Mouse (Mus musculus): Measurements from ENCODE around the gene Luc7l2. TPM values are rescaled to one million over a fixed set of nuclear protein-coding genes. Genes with fewer than 3 reads are reported as not detected.
"Not testable (repeated sequence)": the region's sequence is repeated elsewhere in the genome, so short reads cannot be mapped to it uniquely, and the experiment has no call there.

Gene Luc7l2
- polyA plus RNA-seq, 1 experiment from 2014 or later: 48.7 TPM

- Histone ChIP-seq H3K27ac (ENCODE audit: low read length) (peak overlapping the region; percentile 99), H3K9ac (replicated peaks; ENCODE audit: low read depth, low read length) (peak overlapping the region; percentile 93), H3K4me3 (replicated peaks; ENCODE audit: low read length) (peak overlapping the region; percentile 88), H3K4me2 (ENCODE audit: low read length) (peak overlapping the region; percentile 73), H3K9me3 (ENCODE audit: control insufficient read depth, low read length) (no peaks in the 10 kb centered on the region), H3K27me3 (replicated peaks; ENCODE audit: control insufficient read depth, insufficient read depth, low read length) (no peaks in the 10 kb centered on the region), H3K36me3 (ENCODE audit: control insufficient read depth, insufficient read depth) (0 out of 2 replicates have a peak, but pooled peaks cover 2% of the 10 kb centered on the region), H3K4me1 (replicated peaks; ENCODE audit: control insufficient read depth, insufficient read depth, low read length) (peaks cover 11% of the 10 kb centered on the region)
- under 1% methylated on average over 53 of the region's 53 CpGs for WGBS
- peak; percentile 74 for ATAC-seq
Measured at GRCm38 (mm10) chr6:38534640-38535365, 16.3 kb upstream of the Luc7l2 start.

- peaks cover 11% of the 10 kb centered on the region for H3K4me1 ChIP-seq (replicated peaks; ENCODE audit: control insufficient read depth, insufficient read depth, low read length)
- WGBS: 0% methylated on average over 9 of the region's 9 CpGs
- H3K27me3 ChIP-seq (replicated peaks; ENCODE audit: control insufficient read depth, insufficient read depth, low read length): no peaks in the 10 kb centered on the region
- peak overlapping the region; percentile 73 for H3K4me2 ChIP-seq (ENCODE audit: low read length)
- ATAC-seq: no peak
- 0 out of 2 replicates have a peak, but pooled peaks cover 2% of the 10 kb centered on the region for H3K36me3 ChIP-seq (ENCODE audit: control insufficient read depth, insufficient read depth)
- peak overlapping the region; percentile 99 for H3K27ac ChIP-seq (ENCODE audit: low read length)
- no peaks in the 10 kb centered on the region for H3K9me3 ChIP-seq (ENCODE audit: control insufficient read depth, low read length)
- peak overlapping the region; percentile 88 for H3K4me3 ChIP-seq (replicated peaks; ENCODE audit: low read length)
- peak overlapping the region; percentile 93 for H3K9ac ChIP-seq (replicated peaks; ENCODE audit: low read depth, low read length)
Measured at GRCm38 (mm10) chr6:38535366-38535690, 15.8 kb upstream of the Luc7l2 start.

GRCm38 (mm10) chr6:38535788-38536187, 15.3 kb upstream of the Luc7l2 start:
- H3K4me1 ChIP-seq (replicated peaks; ENCODE audit: control insufficient read depth, insufficient read depth, low read length): peaks cover 11% of the 10 kb centered on the region
- no peak overlapping the region; the same call in 1 of the 2 replicates for H3K27ac ChIP-seq (ENCODE audit: low read length)
- WGBS: 86% methylated on average over 1 of the region's 1 CpGs
- H3K9me3 ChIP-seq (ENCODE audit: control insufficient read depth, low read length): no peaks in the 10 kb centered on the region
- peak overlapping the region; percentile 88; the same call in 1 of the 2 replicates for H3K4me3 ChIP-seq (replicated peaks; ENCODE audit: low read length)
- H3K27me3 ChIP-seq (replicated peaks; ENCODE audit: control insufficient read depth, insufficient read depth, low read length): no peaks in the 10 kb centered on the region
- no peak overlapping the region for H3K9ac ChIP-seq (replicated peaks; ENCODE audit: low read depth, low read length)
- ATAC-seq: no peak
- 0 out of 2 replicates have a peak, but pooled peaks cover 2% of the 10 kb centered on the region for H3K36me3 ChIP-seq (ENCODE audit: control insufficient read depth, insufficient read depth)
- peak overlapping the region; percentile 73 for H3K4me2 ChIP-seq (ENCODE audit: low read length)

- H3K9ac ChIP-seq (replicated peaks; ENCODE audit: low read depth, low read length); H3K36me3 ChIP-seq (ENCODE audit: control insufficient read depth, insufficient read depth); H3K27me3 ChIP-seq (replicated peaks; ENCODE audit: control insufficient read depth, insufficient read depth, low read length); ATAC-seq; H3K4me3 ChIP-seq (replicated peaks; ENCODE audit: low read length); H3K4me1 ChIP-seq (replicated peaks; ENCODE audit: control insufficient read depth, insufficient read depth, low read length); H3K4me2 ChIP-seq (ENCODE audit: low read length); H3K9me3 ChIP-seq (ENCODE audit: control insufficient read depth, low read length); H3K27ac ChIP-seq (ENCODE audit: low read length): not testable (repeated sequence)
- 94% methylated on average over 4 of the region's 5 CpGs for WGBS
Measured at GRCm38 (mm10) chr6:38544141-38544540, 7.0 kb upstream of the Luc7l2 start.

GRCm38 (mm10) chr6:38547005-38547404, 4.1 kb upstream of the Luc7l2 start:
- H3K4me2 ChIP-seq (ENCODE audit: low read length); H3K4me1 ChIP-seq (replicated peaks; ENCODE audit: control insufficient read depth, insufficient read depth, low read length); H3K9me3 ChIP-seq (ENCODE audit: control insufficient read depth, low read length); H3K27ac ChIP-seq (ENCODE audit: low read length); H3K27me3 ChIP-seq (replicated peaks; ENCODE audit: control insufficient read depth, insufficient read depth, low read length); H3K9ac ChIP-seq (replicated peaks; ENCODE audit: low read depth, low read length); H3K36me3 ChIP-seq (ENCODE audit: control insufficient read depth, insufficient read depth); ATAC-seq; H3K4me3 ChIP-seq (replicated peaks; ENCODE audit: low read length): not testable (repeated sequence)
- 91% methylated on average over 2 of the region's 2 CpGs for WGBS

- Histone ChIP-seq H3K4me2 (ENCODE audit: low read length) (no peak overlapping the region), H3K27ac (ENCODE audit: low read length) (no peak overlapping the region), H3K9ac (replicated peaks; ENCODE audit: low read depth, low read length) (no peak overlapping the region), H3K4me1 (replicated peaks; ENCODE audit: control insufficient read depth, insufficient read depth, low read length) (peaks cover 3% of the 10 kb centered on the region; the same call in 1 of the 2 replicates), H3K36me3 (ENCODE audit: control insufficient read depth, insufficient read depth) (no peaks in the 10 kb centered on the region), H3K4me3 (replicated peaks; ENCODE audit: low read length) (no peak overlapping the region), H3K9me3 (ENCODE audit: control insufficient read depth, low read length) (no peaks in the 10 kb centered on the region), H3K27me3 (replicated peaks; ENCODE audit: control insufficient read depth, insufficient read depth, low read length) (no peaks in the 10 kb centered on the region)
- 86% methylated on average over 1 of the region's 1 CpGs for WGBS
- no peak for ATAC-seq
Measured at GRCm38 (mm10) chr6:38547707-38548106, 3.4 kb upstream of the Luc7l2 start.

GRCm38 (mm10) chr6:38548595-38548994, 2.5 kb upstream of the Luc7l2 start:
- H3K4me3 ChIP-seq (replicated peaks; ENCODE audit: low read length); H3K9ac ChIP-seq (replicated peaks; ENCODE audit: low read depth, low read length); ATAC-seq; H3K27ac ChIP-seq (ENCODE audit: low read length); H3K4me1 ChIP-seq (replicated peaks; ENCODE audit: control insufficient read depth, insufficient read depth, low read length); H3K36me3 ChIP-seq (ENCODE audit: control insufficient read depth, insufficient read depth); H3K9me3 ChIP-seq (ENCODE audit: control insufficient read depth, low read length); H3K27me3 ChIP-seq (replicated peaks; ENCODE audit: control insufficient read depth, insufficient read depth, low read length); H3K4me2 ChIP-seq (ENCODE audit: low read length): not testable (repeated sequence)
- WGBS: 89% methylated on average over 7 of the region's 7 CpGs

- H3K4me1 ChIP-seq (replicated peaks; ENCODE audit: control insufficient read depth, insufficient read depth, low read length): peaks cover 13% of the 10 kb centered on the region
- H3K4me2 ChIP-seq (ENCODE audit: low read length): peak overlapping the region; percentile 80
- WGBS: 72% methylated on average over 6 of the region's 6 CpGs
- H3K36me3 ChIP-seq (ENCODE audit: control insufficient read depth, insufficient read depth); H3K9ac ChIP-seq (replicated peaks; ENCODE audit: low read depth, low read length); H3K27me3 ChIP-seq (replicated peaks; ENCODE audit: control insufficient read depth, insufficient read depth, low read length); ATAC-seq; H3K9me3 ChIP-seq (ENCODE audit: control insufficient read depth, low read length); H3K4me3 ChIP-seq (replicated peaks; ENCODE audit: low read length); H3K27ac ChIP-seq (ENCODE audit: low read length): not testable (repeated sequence)
Measured at GRCm38 (mm10) chr6:38549840-38550239, 1.3 kb upstream of the Luc7l2 start.

- Histone ChIP-seq H3K9me3 (ENCODE audit: control insufficient read depth, low read length) (no peaks in the 10 kb centered on the region), H3K4me3 (replicated peaks; ENCODE audit: low read length) (peak overlapping the region; percentile 87), H3K27me3 (replicated peaks; ENCODE audit: control insufficient read depth, insufficient read depth, low read length) (no peaks in the 10 kb centered on the region), H3K4me1 (replicated peaks; ENCODE audit: control insufficient read depth, insufficient read depth, low read length) (peaks cover 14% of the 10 kb centered on the region), H3K36me3 (ENCODE audit: control insufficient read depth, insufficient read depth) (no peaks in the 10 kb centered on the region), H3K4me2 (ENCODE audit: low read length) (peak overlapping the region; percentile 80), H3K27ac (ENCODE audit: low read length) (peak overlapping the region; percentile 99), H3K9ac (replicated peaks; ENCODE audit: low read depth, low read length) (peak overlapping the region; percentile 88)
- 5% methylated on average over 28 of the region's 28 CpGs for WGBS
- peak; percentile 32 for ATAC-seq
Measured at GRCm38 (mm10) chr6:38550250-38551061, 678 bp upstream of the Luc7l2 start.
